Mouse (Mus musculus): ENCODE results near the gene Peg10. TPM values are rescaled to one million over a fixed set of nuclear protein-coding genes. Genes with fewer than 3 reads are reported as not detected.

Peg10 gene
- 0.39 and 0.49 TPM in 2 replicates for polyA plus RNA-seq (2015; fragmentation: Nextera tagmentation; extraction: Ambion mirVana)

- Histone ChIP-seq H3K27ac (ENCODE audit: low read length) (peak within 1 kb of the TSS; percentile 77), H3K4me3 (ENCODE audit: low read depth, low read length) (peak within 1 kb of the TSS; percentile 51), H3K9me3 (ENCODE audit: low read length) (0 out of 2 replicates have a peak, but pooled peaks cover 3% of the 10 kb centered on the region), H3K36me3 (ENCODE audit: insufficient read depth, low read length) (no peaks in the 10 kb centered on the region), H3K4me1 (ENCODE audit: insufficient read depth, low read depth, low read length) (no peaks in the 10 kb centered on the region), H3K4me2 (replicated peaks; ENCODE audit: low read depth, low read length) (peak within 1 kb of the TSS; percentile 61), H3K9ac (replicated peaks; ENCODE audit: low read depth) (peak within 1 kb of the TSS; percentile 60), H3K27me3 (replicated peaks; ENCODE audit: insufficient read depth, low read length) (no peaks in the 10 kb centered on the region)
- ATAC-seq (peak; percentile 59), DNase-seq (ENCODE audit: low spot score) (peak; percentile 76)
- TF ChIP-seq CTCF (IDR thresholded peaks at IDR 0.05) (peak; percentile 76), EP300 (IDR thresholded peaks at IDR 0.05) (no peak)
- 40% methylated on average over 24 of the region's 38 CpGs for WGBS
Observed at GRCm38 (mm10) chr6:4746696-4747439, at the start of gene Peg10, which contains the start of gene Sgce. TSS of gene Peg10 (plus strand) at chr6:4747306. TSS of gene Sgce (minus strand) at chr6:4747207.

GRCm38 (mm10) chr6:4701641-4702040, 45.5 kb upstream of the Peg10 start:
- ATAC-seq (no peak), DNase-seq (ENCODE audit: low spot score) (no peak)
- 75% methylated on average over 8 of the region's 8 CpGs for WGBS
- Histone ChIP-seq H3K4me1 (ENCODE audit: insufficient read depth, low read depth, low read length) (no peaks in the 10 kb centered on the region), H3K4me3 (ENCODE audit: low read depth, low read length) (no peak overlapping the region), H3K27me3 (replicated peaks; ENCODE audit: insufficient read depth, low read length) (no peaks in the 10 kb centered on the region), H3K9ac (replicated peaks; ENCODE audit: low read depth) (no peak overlapping the region), H3K9me3 (ENCODE audit: low read length) (no peaks in the 10 kb centered on the region), H3K36me3 (ENCODE audit: insufficient read depth, low read length) (no peaks in the 10 kb centered on the region), H3K4me2 (replicated peaks; ENCODE audit: low read depth, low read length) (no peak overlapping the region), H3K27ac (ENCODE audit: low read length) (no peak overlapping the region)
- TF ChIP-seq EP300 (IDR thresholded peaks at IDR 0.05) (no peak), CTCF (IDR thresholded peaks at IDR 0.05) (no peak)

- Histone ChIP-seq H3K4me2 (replicated peaks; ENCODE audit: low read depth, low read length) (no peak overlapping the region), H3K27me3 (replicated peaks; ENCODE audit: insufficient read depth, low read length) (no peaks in the 10 kb centered on the region), H3K4me3 (ENCODE audit: low read depth, low read length) (no peak overlapping the region), H3K4me1 (ENCODE audit: insufficient read depth, low read depth, low read length) (no peaks in the 10 kb centered on the region), H3K9me3 (ENCODE audit: low read length) (no peaks in the 10 kb centered on the region), H3K9ac (replicated peaks; ENCODE audit: low read depth) (no peak overlapping the region), H3K27ac (ENCODE audit: low read length) (no peak overlapping the region), H3K36me3 (ENCODE audit: insufficient read depth, low read length) (no peaks in the 10 kb centered on the region)
- no peak for DNase-seq (ENCODE audit: low spot score)
- WGBS = 57% methylated on average over 7 of the region's 7 CpGs
- TF ChIP-seq CTCF (IDR thresholded peaks at IDR 0.05) (no peak), EP300 (IDR thresholded peaks at IDR 0.05) (no peak)
- ATAC-seq = no peak
Observed at GRCm38 (mm10) chr6:4703908-4704307, 43.2 kb upstream of the Peg10 start.

GRCm38 (mm10) chr6:4706415-4706814, 40.7 kb upstream of the Peg10 start:
- Histone ChIP-seq H3K27me3 (replicated peaks; ENCODE audit: insufficient read depth, low read length) (no peaks in the 10 kb centered on the region), H3K4me3 (ENCODE audit: low read depth, low read length) (no peak overlapping the region), H3K9ac (replicated peaks; ENCODE audit: low read depth) (no peak overlapping the region), H3K4me1 (ENCODE audit: insufficient read depth, low read depth, low read length) (no peaks in the 10 kb centered on the region), H3K9me3 (ENCODE audit: low read length) (no peaks in the 10 kb centered on the region), H3K36me3 (ENCODE audit: insufficient read depth, low read length) (no peaks in the 10 kb centered on the region), H3K4me2 (replicated peaks; ENCODE audit: low read depth, low read length) (no peak overlapping the region), H3K27ac (ENCODE audit: low read length) (no peak overlapping the region)
- no peak for TF ChIP-seq EP300 (IDR thresholded peaks at IDR 0.05)
- TF ChIP-seq CTCF (IDR thresholded peaks at IDR 0.05) = no peak
- 69% methylated on average over 5 of the region's 5 CpGs for WGBS
- DNase-seq (ENCODE audit: low spot score) (no peak), ATAC-seq (no peak)

GRCm38 (mm10) chr6:4708971-4709370, 38.1 kb upstream of the Peg10 start:
- no peak for DNase-seq (ENCODE audit: low spot score)
- H3K27ac ChIP-seq (ENCODE audit: low read length) = no peak overlapping the region
- no peak overlapping the region for H3K4me3 ChIP-seq (ENCODE audit: low read depth, low read length)
- no peaks in the 10 kb centered on the region for H3K27me3 ChIP-seq (replicated peaks; ENCODE audit: insufficient read depth, low read length)
- no peak overlapping the region for H3K9ac ChIP-seq (replicated peaks; ENCODE audit: low read depth)
- no peaks in the 10 kb centered on the region for H3K9me3 ChIP-seq (ENCODE audit: low read length)
- no peak overlapping the region for H3K4me2 ChIP-seq (replicated peaks; ENCODE audit: low read depth, low read length)
- no peak for ATAC-seq
- H3K4me1 ChIP-seq (ENCODE audit: insufficient read depth, low read depth, low read length) = no peaks in the 10 kb centered on the region
- 88% methylated on average over 1 of the region's 1 CpGs for WGBS
- no peaks in the 10 kb centered on the region for H3K36me3 ChIP-seq (ENCODE audit: insufficient read depth, low read length)
- TF ChIP-seq CTCF (IDR thresholded peaks at IDR 0.05) = no peak
- TF ChIP-seq EP300 (IDR thresholded peaks at IDR 0.05) = no peak

- no peak overlapping the region for H3K4me2 ChIP-seq (replicated peaks; ENCODE audit: low read depth, low read length)
- H3K27ac ChIP-seq (ENCODE audit: low read length) = no peak overlapping the region
- H3K9me3 ChIP-seq (ENCODE audit: low read length) = no peaks in the 10 kb centered on the region
- 100% methylated on average over 2 of the region's 2 CpGs for WGBS
- H3K9ac ChIP-seq (replicated peaks; ENCODE audit: low read depth) = no peak overlapping the region
- H3K4me3 ChIP-seq (ENCODE audit: low read depth, low read length) = no peak overlapping the region
- no peaks in the 10 kb centered on the region for H3K27me3 ChIP-seq (replicated peaks; ENCODE audit: insufficient read depth, low read length)
- H3K4me1 ChIP-seq (ENCODE audit: insufficient read depth, low read depth, low read length) = no peaks in the 10 kb centered on the region
- no peak for DNase-seq (ENCODE audit: low spot score)
- no peak for ATAC-seq
- no peaks in the 10 kb centered on the region for H3K36me3 ChIP-seq (ENCODE audit: insufficient read depth, low read length)
- no peak for TF ChIP-seq CTCF (IDR thresholded peaks at IDR 0.05)
- no peak for TF ChIP-seq EP300 (IDR thresholded peaks at IDR 0.05)
Observed at GRCm38 (mm10) chr6:4716171-4716570, 30.9 kb upstream of the Peg10 start.

Data from lung, postnatal 0 days (tissue).